Mouse (Mus musculus): ENCODE data around the gene Klhdc2.

The Klhdc2 gene

DNA sequence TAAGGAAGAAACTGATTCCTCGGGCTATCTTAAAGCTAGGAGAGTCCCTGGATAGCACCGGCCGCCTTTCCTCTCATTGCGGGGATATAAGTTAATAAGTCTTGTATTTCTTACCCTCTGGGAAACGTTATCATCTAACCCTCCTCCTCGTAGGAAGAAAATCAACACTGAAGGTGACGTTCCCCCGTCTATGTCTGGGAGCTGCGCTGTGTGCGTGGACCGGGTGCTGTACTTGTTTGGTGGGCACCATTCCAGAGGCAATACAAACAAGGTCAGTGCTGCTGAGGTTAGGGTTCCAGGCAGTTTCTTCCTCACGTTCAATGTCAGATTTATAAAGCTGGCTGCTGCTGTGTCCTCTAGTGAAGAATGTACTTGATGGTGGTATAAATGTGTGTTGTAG is 5.7 kb downstream of the Klhdc2 start:
- no peak for DNase-seq (ENCODE audit: low spot score)

- no peak for DNase-seq (ENCODE audit: low spot score)
These were observed 7.6 kb downstream of the Klhdc2 start for GRCm38 (mm10) chr12:69304051-69304450.

- DNase-seq (ENCODE audit: low spot score): no peak
These were observed 9.9 kb downstream of the Klhdc2 start for GRCm38 (mm10) chr12:69306333-69306732.

GRCm38 (mm10) chr12:69309659-69310058 is 13.2 kb downstream of the Klhdc2 start:
- DNase-seq (ENCODE audit: low spot score): no peak

DNA sequence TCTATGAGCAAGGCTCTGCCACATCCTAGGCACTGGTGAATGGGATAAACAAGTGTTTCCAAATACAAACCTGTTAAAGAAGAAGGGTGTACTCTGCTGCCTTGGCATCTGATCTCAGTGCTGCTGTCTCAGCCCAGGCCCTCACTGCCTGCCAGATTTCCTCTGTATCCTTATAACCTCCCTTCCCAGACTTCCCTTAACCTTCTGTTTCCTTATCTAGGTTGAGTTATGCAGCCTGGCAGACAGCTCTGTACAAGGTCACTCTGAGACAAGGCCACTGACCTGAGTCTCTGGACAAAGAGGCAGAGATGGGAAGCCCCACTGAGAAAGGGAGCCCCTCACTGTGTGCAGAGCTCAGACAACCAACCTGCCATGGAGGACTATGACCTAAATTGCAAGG is 21.9 kb downstream of the Klhdc2 start:
- DNase-seq (ENCODE audit: low spot score): no peak

DNA sequence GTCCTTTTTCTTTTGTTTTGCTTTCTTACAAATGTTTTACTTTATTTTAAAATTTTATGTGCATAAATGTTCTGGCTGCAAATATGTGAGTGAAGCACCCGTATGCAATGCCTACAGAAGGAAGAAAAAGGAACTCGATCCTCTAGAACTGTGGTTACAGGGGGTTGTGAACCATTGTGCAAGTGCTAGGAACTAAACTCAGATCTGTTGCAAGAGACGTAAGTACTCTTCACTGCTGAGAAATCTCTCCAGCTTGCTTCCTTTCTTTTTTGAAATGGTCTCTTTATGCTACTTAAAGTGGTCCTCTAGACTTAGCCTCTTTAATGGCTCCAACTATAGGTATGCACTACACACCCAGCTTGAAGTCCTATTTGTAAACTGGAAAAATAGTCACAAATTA is 34.7 kb downstream of the Klhdc2 start:
- DNase-seq (ENCODE audit: low spot score): no peak

GRCm38 (mm10) chr12:69332147-69332546 is 35.7 kb downstream of the Klhdc2 start:
- DNase-seq (ENCODE audit: low spot score): no peak

- DNase-seq (ENCODE audit: low spot score): peak; percentile 59
These were observed 37.1 kb downstream of the Klhdc2 start for GRCm38 (mm10) chr12:69333547-69333946.

DNA sequence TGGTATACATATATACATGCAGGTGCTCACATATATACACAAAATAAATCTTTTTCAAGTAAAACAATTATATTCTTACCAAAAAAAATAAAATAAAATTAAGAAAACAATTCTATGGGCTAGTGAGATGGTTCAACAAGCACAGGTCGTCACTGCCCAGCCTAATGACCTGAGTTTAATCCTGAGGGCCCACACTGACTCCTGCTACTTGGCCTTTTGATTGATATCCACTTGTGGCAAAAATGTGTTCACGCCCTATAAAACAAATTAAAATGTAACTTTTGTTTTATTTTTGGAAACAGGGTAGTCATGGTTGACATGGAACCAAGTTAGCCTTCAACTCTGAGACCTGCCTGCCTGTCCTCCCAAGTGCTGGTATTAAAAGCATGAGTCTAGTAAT is 53.4 kb downstream of the Klhdc2 start:
- no peak for DNase-seq (ENCODE audit: low spot score)

GRCm38 (mm10) chr12:69351685-69352084 is 55.2 kb downstream of the Klhdc2 start:
- no peak for DNase-seq (ENCODE audit: low spot score)

GRCm38 (mm10) chr12:69356546-69357299 is 60.2 kb downstream of the Klhdc2 start, which contains the start of gene Nemf:
Gene Nemf (minus strand): TSS chr12:69357165.
- peak; percentile 79 for DNase-seq (ENCODE audit: low spot score)

- DNase-seq (ENCODE audit: low spot score): no peak
These were observed 60.8 kb downstream of the Klhdc2 start for GRCm38 (mm10) chr12:69357300-69357646.

Data from T-cell, adult 2 months (primary cell).